Mouse (Mus musculus) G1E (cell line): ENCODE measurements around the gene Vpreb1.

Source experiments
- CTCF ChIP-seq: IDR thresholded peaks from 2 replicates; pipeline ENCODE4 v1.5.1; 2012; ENCODE audit warnings: low read depth, low read length, inconsistent platforms, mixed read lengths
- GATA1 ChIP-seq: IDR thresholded peaks from 2 replicates; pipeline ENCODE4 v1.6.1; 2012; ENCODE audit warnings: borderline replicate concordance, low read length, inconsistent platforms, mixed read lengths
- TAL1 ChIP-seq: conservative IDR thresholded peaks from 2 replicates; pipeline ENCODE4 v1.6.1; 2012; ENCODE audit warnings: low read depth, low read length, inconsistent platforms, mixed read lengths

DNA sequence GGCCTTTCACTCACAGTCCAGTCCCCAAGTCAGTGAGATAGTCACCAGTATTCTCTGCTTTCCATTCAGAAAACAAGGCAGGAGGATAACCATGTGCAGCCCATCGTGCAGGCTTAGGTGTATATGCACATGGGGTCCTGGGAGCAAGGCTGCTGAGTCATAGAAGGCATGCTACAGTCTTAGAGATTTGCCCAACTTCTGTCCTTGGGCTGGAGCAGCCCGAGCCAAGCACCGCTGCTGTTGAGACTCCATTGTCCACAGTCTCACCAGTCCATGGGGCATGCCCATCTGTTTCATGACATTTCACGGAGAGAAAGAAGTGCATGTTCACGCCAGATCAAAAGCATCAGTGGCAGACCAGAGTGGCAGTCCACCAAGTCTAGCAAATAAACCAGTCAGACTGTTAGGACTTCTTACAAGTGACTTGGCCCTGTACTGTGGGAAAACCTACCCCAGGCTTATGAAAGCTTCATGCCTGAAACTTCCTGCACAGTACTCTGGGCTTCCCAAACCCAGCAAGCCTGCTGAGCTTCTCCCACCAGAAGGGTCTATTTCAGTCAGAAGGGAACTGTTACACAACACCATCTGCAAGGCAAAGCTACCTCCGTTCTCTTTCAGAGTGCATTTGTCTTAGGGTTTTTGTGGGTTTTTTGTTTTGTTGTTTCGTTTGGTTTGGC, 47.9 kb upstream of the Vpreb1 start:
- TF ChIP-seq CTCF (no peak), TAL1 (no peak), GATA1 (no peak)
